ENCODE assay signal across 28 mouse cellular contexts in the genomic region with DNA sequence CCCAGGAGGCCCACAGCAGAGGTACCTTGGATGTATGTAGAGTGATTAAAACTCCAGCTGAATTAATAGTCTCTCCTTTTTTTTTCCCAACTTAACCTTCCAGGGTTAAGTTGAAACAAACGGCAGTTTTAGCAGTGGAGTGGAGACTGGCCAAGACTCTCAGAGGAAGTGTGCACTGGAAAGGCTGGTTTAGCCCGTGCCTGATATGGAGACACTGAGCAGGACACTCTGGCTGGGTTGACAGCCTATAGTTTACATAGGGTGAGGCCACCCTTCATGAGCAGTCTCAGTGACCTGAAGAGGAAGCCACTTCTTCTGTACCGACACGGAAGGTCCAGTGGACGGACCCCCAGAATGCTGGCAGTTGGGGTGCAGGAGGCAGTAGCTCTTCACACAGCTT. TPM values are rescaled to one million over a fixed set of nuclear protein-coding genes. Genes with fewer than 3 reads are reported as not detected.
A peak's percentile ranks its signal among the peaks of the same experiment; 100 is the strongest.
DNase-seq lines count a peak whose midpoint lies in the region; ATAC-seq and TF ChIP-seq lines count a peak whose summit lies in the region.
"Had no signal": no experiment of that assay in that cellular context is flagged by ENCODE, and none has a peak within 500 bp of the region (broad histone marks: within the 10 kb centered on the region; RNA-seq: fewer than 3 reads in every experiment).

No protein-coding gene starts in this region.

- WGBS in heart, embryonic 12.5 days, result 44% methylated on average over 5 of the region's 5 CpGs
- WGBS in liver, postnatal 0 days (ENCODE audit: insufficient replicate concordance), result 63% methylated on average over 5 of the region's 5 CpGs
- 23% methylated on average over 5 of the region's 5 CpGs for WGBS in intestine, postnatal 0 days

- H3K9ac ChIP-seq in heart, embryonic 12.5 days, result no peak overlapping the region
- H3K9ac ChIP-seq in liver, postnatal 0 days (replicated peaks), result no peak overlapping the region
- H3K9ac ChIP-seq in intestine, postnatal 0 days (ENCODE audit: low read depth, low read length), result peak overlapping the region; percentile 8; the same call in 1 of the 2 replicates
- H3K9ac ChIP-seq: embryonic facial prominence, embryonic 15.5 days; hindbrain, embryonic 12.5 days had no signal

- no peak for TF ChIP-seq CTCF in liver, postnatal 0 days (IDR thresholded peaks at IDR 0.05; ENCODE audit: low read depth)
- no peak for TF ChIP-seq CTCF in intestine, postnatal 0 days (IDR thresholded peaks at IDR 0.05; ENCODE audit: low read depth)

- ATAC-seq in heart, embryonic 12.5 days (ENCODE audit: insufficient number of reproducible peaks, low FRiP score), result peak; percentile 74
- no peak for ATAC-seq in liver, postnatal 0 days
- ATAC-seq in intestine, postnatal 0 days, result no peak
- ATAC-seq: CD4-positive, CD25-positive, alpha-beta regulatory T cell, adult 4 months; forebrain, embryonic 14.5 days; hindbrain, embryonic 16.5 days; inflammation-experienced regulatory T-cells, adult 6 months had no signal

- DNase-seq in heart, adult 11 months, result no peak
- DNase-seq in liver, postnatal 0 days, result no peak
- DNase-seq in liver, result no peak
- no peak for DNase-seq in adrenal gland, postnatal 10 days
- DNase-seq in adrenal gland, adult 8-10 months, result no peak
- DNase-seq: B cell, adult 2 months; cerebellum, adult 11 months; cerebellum, adult 8-10 months; cerebellum, postnatal 14 days; embryo, embryonic 11 days; gastrocnemius, postnatal 25 days; heart, postnatal 4 days had no signal

- no peaks in the 10 kb centered on the region for H3K9me3 ChIP-seq in heart, embryonic 12.5 days (replicated peaks)
- no peaks in the 10 kb centered on the region for H3K9me3 ChIP-seq in liver, postnatal 0 days (ENCODE audit: low read length)
- H3K9me3 ChIP-seq in intestine, postnatal 0 days (ENCODE audit: control insufficient read depth), result no peaks in the 10 kb centered on the region
- H3K9me3 ChIP-seq: embryonic facial prominence, embryonic 15.5 days; forebrain, embryonic 10.5 days; hindbrain, embryonic 12.5 days had no signal

- H3K36me3 ChIP-seq in heart, embryonic 12.5 days, result no peaks in the 10 kb centered on the region
- H3K36me3 ChIP-seq in liver, postnatal 0 days (replicated peaks; ENCODE audit: insufficient read depth, low read length), result no peaks in the 10 kb centered on the region
- H3K36me3 ChIP-seq in intestine, postnatal 0 days (ENCODE audit: control insufficient read depth, insufficient read depth), result peaks cover 16% of the 10 kb centered on the region; the same call in 1 of the 2 replicates
- H3K36me3 ChIP-seq: embryonic facial prominence, embryonic 15.5 days; forebrain, embryonic 10.5 days; G1E; hindbrain, embryonic 12.5 days had no signal

- TF ChIP-seq EP300 in liver, postnatal 0 days (IDR thresholded peaks at IDR 0.05; ENCODE audit: low read depth), result no peak

- no peak overlapping the region for H3K4me2 ChIP-seq in heart, embryonic 12.5 days
- no peak overlapping the region for H3K4me2 ChIP-seq in liver, postnatal 0 days (ENCODE audit: low read depth, low read length)
- no peak overlapping the region for H3K4me2 ChIP-seq in intestine, postnatal 0 days (replicated peaks; ENCODE audit: low read depth)
- H3K4me2 ChIP-seq: embryonic facial prominence, embryonic 15.5 days; hindbrain, embryonic 12.5 days had no signal

- no peaks in the 10 kb centered on the region; the same call in 1 of the 2 replicates for H3K27me3 ChIP-seq in heart, embryonic 12.5 days (replicated peaks)
- H3K27me3 ChIP-seq in liver, postnatal 0 days (ENCODE audit: insufficient read depth, low read length), result no peaks in the 10 kb centered on the region
- H3K27me3 ChIP-seq in intestine, postnatal 0 days (replicated peaks; ENCODE audit: control insufficient read depth, insufficient read depth, low read length), result no peaks in the 10 kb centered on the region
- H3K27me3 ChIP-seq: embryonic facial prominence, embryonic 15.5 days; hindbrain, embryonic 12.5 days had no signal

- no peak overlapping the region for H3K27ac ChIP-seq in heart, embryonic 12.5 days (ENCODE audit: poor library complexity, severe bottlenecking)
- H3K27ac ChIP-seq in liver, postnatal 0 days (ENCODE audit: low read depth), result peak overlapping the region; percentile 95
- H3K27ac ChIP-seq in intestine, postnatal 0 days (ENCODE audit: low read depth, low read length), result peak overlapping the region; percentile 90
- H3K27ac ChIP-seq: embryonic facial prominence, embryonic 15.5 days; forebrain, embryonic 10.5 days; gastrocnemius, adult 2 months; hindbrain, embryonic 12.5 days had no signal

- H3K4me1 ChIP-seq in heart, embryonic 12.5 days (replicated peaks), result peaks cover 24% of the 10 kb centered on the region
- H3K4me1 ChIP-seq in liver, postnatal 0 days (ENCODE audit: insufficient read depth), result peaks cover 8% of the 10 kb centered on the region
- H3K4me1 ChIP-seq in intestine, postnatal 0 days (replicated peaks; ENCODE audit: control insufficient read depth, insufficient read depth, low read length), result peaks cover 7% of the 10 kb centered on the region; the same call in 1 of the 2 replicates
- H3K4me1 ChIP-seq: embryonic facial prominence, embryonic 15.5 days; forebrain, embryonic 10.5 days; hindbrain, embryonic 12.5 days had no signal

- H3K4me3 ChIP-seq in heart, embryonic 12.5 days, result no peak overlapping the region
- H3K4me3 ChIP-seq in liver, postnatal 0 days (ENCODE audit: low read depth, low read length), result no peak overlapping the region
- H3K4me3 ChIP-seq in intestine, postnatal 0 days (ENCODE audit: low read depth, low read length), result no peak overlapping the region
- H3K4me3 ChIP-seq: embryonic facial prominence, embryonic 15.5 days; erythroblast, embryonic 14.5 days; forebrain, embryonic 10.5 days; gastrocnemius, adult 2 months; hindbrain, embryonic 12.5 days had no signal

RNA-seq across cellular contexts. Expression of gene Pck1, which starts 1.5 kb away (rescaled TPM):
- polyA plus RNA-seq in heart, embryonic 12.5 days (2016; fragmentation: Nextera tagmentation; extraction: Ambion mirVana), result 0.09 and 0.19 TPM in 2 replicates
- 414 and 703 TPM in 2 replicates for polyA plus RNA-seq in liver, postnatal 0 days (2015; fragmentation: Nextera tagmentation; extraction: Ambion mirVana)
- polyA plus RNA-seq in intestine, postnatal 0 days (2015; fragmentation: Nextera tagmentation; extraction: Ambion mirVana), result 249 and 336 TPM in 2 replicates
- 1,000 to 10,000 TPM in 1 of 2 experiments, 100 to 1,000 TPM in 1; 954 to 1,859 TPM for total RNA-seq in adrenal gland, postnatal 10 days (2021)
- total RNA-seq in adrenal gland, adult 8-10 months (2022), result 100 to 1,000 TPM; 135 to 516 (median 360) TPM
- total RNA-seq: common myeloid progenitor, adult 5-6 weeks; granulocyte monocyte progenitor cell, adult 5-6 weeks had no signal
- polyA plus RNA-seq: CD4-positive, CD25-positive, alpha-beta regulatory T cell, adult 4 months; embryonic facial prominence, embryonic 11.5 days; embryonic facial prominence, embryonic 15.5 days; forebrain, embryonic 10.5 days; forebrain, embryonic 14.5 days; G1E; hindbrain, embryonic 12.5 days; hindbrain, embryonic 16.5 days; inflammation-experienced regulatory T-cells, adult 6 months had no signal

RNA-seq across cellular contexts. Expression of gene Ctcfl, which starts 32.0 kb away (rescaled TPM):
- 0.70 and 0.86 TPM in 2 replicates for polyA plus RNA-seq in heart, embryonic 12.5 days (2016; fragmentation: Nextera tagmentation; extraction: Ambion mirVana)
- 0.21 and 0.25 TPM in 2 replicates for polyA plus RNA-seq in liver, postnatal 0 days (2015; fragmentation: Nextera tagmentation; extraction: Ambion mirVana)
- polyA plus RNA-seq in intestine, postnatal 0 days (2015; fragmentation: Nextera tagmentation; extraction: Ambion mirVana), result 0.82 and 1.0 TPM in 2 replicates
- total RNA-seq in adrenal gland, postnatal 10 days (2021), result under 1 TPM; 0.24 to 0.33 TPM
- total RNA-seq in adrenal gland, adult 8-10 months (2022), result under 1 TPM in 2 of 4 experiments, not detected in 2; 0.13 to 0.22 TPM
- total RNA-seq: adrenal gland, adult 18-20 months; common myeloid progenitor, adult 5-6 weeks; G1E; gastrocnemius, postnatal 25 days; granulocyte monocyte progenitor cell, adult 5-6 weeks had no signal
- polyA plus RNA-seq: CD4-positive, CD25-positive, alpha-beta regulatory T cell, adult 4 months; embryonic facial prominence, embryonic 11.5 days; erythroblast, embryonic 14.5 days; forebrain, embryonic 14.5 days; G1E; inflammation-experienced regulatory T-cells, adult 6 months had no signal

Comparison
In these comparisons a context has a peak if more than half of its experiments do, and no peak if none do; other contexts are left out.
1. RNA of gene Pck1, which starts 1.5 kb away (polyA plus RNA-seq): 414 to 703 TPM in liver, postnatal 0 days and 249 to 336 TPM in intestine, postnatal 0 days; 0.09 to 0.19 TPM in heart, embryonic 12.5 days; every median in the first group is over 100 times any median in the second.